8 mouse cellular contexts compared by ENCODE assay signal in the genomic region with DNA sequence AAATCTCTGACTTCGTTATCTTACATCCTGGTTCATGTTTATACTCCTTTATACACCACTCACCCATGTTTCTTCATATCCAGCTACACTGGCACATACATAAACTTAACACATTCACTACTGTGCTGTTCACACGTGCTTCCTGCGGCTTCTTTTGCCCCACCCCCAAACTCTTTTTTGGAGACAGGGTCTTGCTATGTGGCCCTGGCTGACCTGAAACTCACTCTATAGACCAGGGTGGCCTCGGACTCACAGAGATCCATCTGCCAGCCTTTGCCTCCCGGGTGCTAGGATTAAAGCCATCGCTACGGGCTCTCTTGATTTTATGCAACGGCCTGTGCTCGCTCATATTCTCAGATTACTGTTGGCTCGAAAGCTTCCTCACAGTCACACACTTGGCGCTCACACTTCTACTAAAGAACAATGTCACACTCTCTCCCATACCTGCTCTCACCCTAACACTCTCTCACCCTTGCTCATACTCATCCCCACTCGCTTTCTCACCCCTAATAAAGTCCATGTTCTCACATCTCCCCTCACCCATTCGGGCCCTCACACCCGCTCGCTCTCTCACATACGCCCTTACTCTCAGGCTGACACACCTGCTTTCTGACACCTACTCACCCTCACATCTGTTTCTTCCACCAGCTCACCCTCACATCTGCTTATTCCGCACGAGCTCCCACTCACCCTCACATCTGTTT. TPM values are rescaled to one million over a fixed set of nuclear protein-coding genes. Genes with fewer than 3 reads are reported as not detected.
DNase-seq lines count a peak whose midpoint lies in the region; ATAC-seq lines count a peak whose summit lies in the region.

No protein-coding gene starts in this region.

- no peaks in the 10 kb centered on the region for H3K9me3 ChIP-seq in megakaryocyte, embryonic 14.5 days
- no peaks in the 10 kb centered on the region for H3K9me3 ChIP-seq in forebrain, embryonic 13.5 days (replicated peaks)

- H3K4me3 ChIP-seq in megakaryocyte, embryonic 14.5 days (replicated peaks), result peak overlapping the region; percentile 100
- peak overlapping the region; percentile 75 for H3K4me3 ChIP-seq in forebrain, embryonic 13.5 days

- ATAC-seq in megakaryocyte, adult 5-6 weeks (ENCODE audit: poor library complexity, severe bottlenecking), result no peak
- no peak; the same call in 1 of the 2 replicates for ATAC-seq in forebrain, embryonic 13.5 days

- H3K9ac ChIP-seq in forebrain, embryonic 13.5 days, result peak overlapping the region; percentile 83

- H3K36me3 ChIP-seq in megakaryocyte, embryonic 14.5 days (replicated peaks; ENCODE audit: low read length), result peaks cover 15% of the 10 kb centered on the region
- no peaks in the 10 kb centered on the region for H3K36me3 ChIP-seq in forebrain, embryonic 13.5 days (ENCODE audit: poor library complexity, severe bottlenecking)

- DNase-seq in cerebellum, adult 11-12 months, result peak; percentile 64
- DNase-seq in cerebellum, adult 8-10 months, result no peak
- DNase-seq in liver, result peak; percentile 16
- DNase-seq in skeletal muscle tissue, adult 2 months (ENCODE audit: low read depth, low spot score), result peak; percentile 25
- no peak for DNase-seq in right cerebral cortex, adult 18-20 months

- peaks cover 84% of the 10 kb centered on the region for H3K4me1 ChIP-seq in megakaryocyte, embryonic 14.5 days
- H3K4me1 ChIP-seq in forebrain, embryonic 13.5 days, result peaks cover 20% of the 10 kb centered on the region

- no peaks in the 10 kb centered on the region for H3K27me3 ChIP-seq in megakaryocyte, embryonic 14.5 days (replicated peaks)
- H3K27me3 ChIP-seq in forebrain, embryonic 13.5 days, result peaks cover 2% of the 10 kb centered on the region; the same call in 1 of the 2 replicates

- peak overlapping the region; percentile 69 for H3K4me2 ChIP-seq in forebrain, embryonic 13.5 days

- H3K27ac ChIP-seq in forebrain, embryonic 13.5 days, result peak overlapping the region; percentile 75

- WGBS in forebrain, embryonic 13.5 days, result 21% methylated on average over 18 of the region's 18 CpGs

RNA-seq across cellular contexts. Expression of a gene that starts 0.7 kb away (rescaled TPM):
- polyA plus RNA-seq in megakaryocyte, embryonic 14.5 days (2012; ENCODE audit: insufficient read depth, low replicate concordance), result 28.4 and 49.7 TPM in 2 replicates
- 8.0 and 8.4 TPM in 2 replicates for total RNA-seq in megakaryocyte, adult 5-6 weeks (2015)
- total RNA-seq in megakaryocyte, adult 5-6 weeks (2017), result 28.3 and 43.5 TPM in 2 replicates
- polyA plus RNA-seq in forebrain, embryonic 13.5 days (2015; fragmentation: Nextera tagmentation; extraction: Ambion mirVana), result 24.3 and 31.8 TPM in 2 replicates

RNA-seq across cellular contexts. Expression of a gene that starts 23.0 kb away (rescaled TPM):
- polyA plus RNA-seq in megakaryocyte, embryonic 14.5 days (2012; ENCODE audit: insufficient read depth, low replicate concordance), result 22.5 and 22.9 TPM in 2 replicates
- 42.0 and 48.3 TPM in 2 replicates for total RNA-seq in megakaryocyte, adult 5-6 weeks (2015)
- total RNA-seq in megakaryocyte, adult 5-6 weeks (2017), result 61.8 and 75.5 TPM in 2 replicates
- 83.2 and 93.1 TPM in 2 replicates for polyA plus RNA-seq in forebrain, embryonic 13.5 days (2015; fragmentation: Nextera tagmentation; extraction: Ambion mirVana)

Comparison
In these comparisons a context has a peak if more than half of its experiments do, and no peak if none do; other contexts are left out.
1. DNase-seq: peak in cerebellum, adult 11-12 months (single experiment), liver (single experiment) and skeletal muscle tissue, adult 2 months (single experiment); none in cerebellum, adult 8-10 months (single experiment) and right cerebral cortex, adult 18-20 months (single experiment).